10 mouse cellular contexts compared by ENCODE assay signal in the genomic region with DNA sequence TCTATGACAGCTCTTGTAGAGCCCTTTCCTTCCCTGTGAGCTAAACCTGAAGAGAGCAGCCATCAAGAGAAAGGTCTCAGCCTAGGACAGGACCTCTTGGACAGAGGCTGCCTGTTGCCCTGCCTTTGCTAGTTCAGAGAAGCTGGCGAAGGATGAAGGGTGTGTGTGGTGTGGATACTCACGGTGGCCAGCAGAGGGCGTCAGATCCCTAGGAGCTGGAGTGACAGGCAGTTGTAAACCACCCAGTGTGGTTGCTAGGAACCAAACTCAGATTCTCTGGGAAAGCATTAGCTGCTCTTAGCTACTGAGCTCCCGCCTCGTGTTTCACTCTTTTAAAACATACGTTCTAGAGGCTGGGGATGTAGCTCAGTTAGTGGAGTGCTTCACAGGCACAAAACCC.
DNase-seq lines count a peak whose midpoint lies in the region; ATAC-seq and TF ChIP-seq lines count a peak whose summit lies in the region.
"Had no signal": no experiment of that assay in that cellular context is flagged by ENCODE, and none has a peak within 500 bp of the region (broad histone marks: within the 10 kb centered on the region; RNA-seq: fewer than 3 reads in every experiment).

No protein-coding gene starts in this region.

- peak; percentile 4 for DNase-seq in embryo, embryonic 9.5 days (ENCODE audit: extremely low spot score)
- no peak for DNase-seq in embryo, embryonic 11 days
- DNase-seq in midbrain, postnatal 0 days (ENCODE audit: low spot score): no peak
- peak; percentile 22 for DNase-seq in embryonic facial prominence, embryonic 10.5 days (ENCODE audit: low spot score)
- peak; percentile 8 for DNase-seq in thymus, postnatal 0 days (ENCODE audit: low spot score)
- no peak for DNase-seq in heart, postnatal 10 days
- DNase-seq in kidney, adult 18-20 months: no peak
- DNase-seq: gastrocnemius, postnatal 14 days; kidney, adult 11 months had no signal

- H3K4me3 ChIP-seq in midbrain, postnatal 0 days (ENCODE audit: low read depth, low read length): no peak overlapping the region
- H3K4me3 ChIP-seq in midbrain, embryonic 15.5 days: no peak overlapping the region
- H3K4me3 ChIP-seq in embryonic facial prominence, embryonic 10.5 days: no peak overlapping the region

- no peaks in the 10 kb centered on the region for H3K27me3 ChIP-seq in midbrain, postnatal 0 days (ENCODE audit: insufficient read depth, low read length)
- H3K27me3 ChIP-seq in midbrain, embryonic 15.5 days (replicated peaks): no peaks in the 10 kb centered on the region
- no peaks in the 10 kb centered on the region for H3K27me3 ChIP-seq in embryonic facial prominence, embryonic 10.5 days (replicated peaks; ENCODE audit: low read depth, poor library complexity, severe bottlenecking)

- peak; percentile 59 for TF ChIP-seq CTCF in midbrain, postnatal 0 days (IDR thresholded peaks at IDR 0.05)

- no peak overlapping the region for H3K4me2 ChIP-seq in midbrain, postnatal 0 days (ENCODE audit: low read depth, low read length, poor library complexity, severe bottlenecking)
- H3K4me2 ChIP-seq in midbrain, embryonic 15.5 days: no peak overlapping the region

- WGBS in midbrain, postnatal 0 days: 62% methylated on average over 6 of the region's 6 CpGs
- 64% methylated on average over 6 of the region's 6 CpGs for WGBS in midbrain, embryonic 15.5 days
- 61% methylated on average over 6 of the region's 6 CpGs for WGBS in embryonic facial prominence, embryonic 10.5 days

- H3K4me1 ChIP-seq in midbrain, postnatal 0 days (ENCODE audit: insufficient read depth, low read length): no peaks in the 10 kb centered on the region
- no peaks in the 10 kb centered on the region for H3K4me1 ChIP-seq in midbrain, embryonic 15.5 days
- H3K4me1 ChIP-seq in embryonic facial prominence, embryonic 10.5 days: peaks cover 3% of the 10 kb centered on the region; the same call in 1 of the 2 replicates

- H3K36me3 ChIP-seq in midbrain, postnatal 0 days (ENCODE audit: insufficient read depth, low read length): no peaks in the 10 kb centered on the region
- H3K36me3 ChIP-seq in midbrain, embryonic 15.5 days (replicated peaks): no peaks in the 10 kb centered on the region
- no peaks in the 10 kb centered on the region for H3K36me3 ChIP-seq in embryonic facial prominence, embryonic 10.5 days (replicated peaks)

- ATAC-seq in midbrain, postnatal 0 days (ENCODE audit: low FRiP score): no peak
- no peak for ATAC-seq in midbrain, embryonic 15.5 days (replicated peaks)

- no peaks in the 10 kb centered on the region for H3K9me3 ChIP-seq in midbrain, postnatal 0 days (ENCODE audit: low read length)
- no peaks in the 10 kb centered on the region for H3K9me3 ChIP-seq in midbrain, embryonic 15.5 days
- no peaks in the 10 kb centered on the region; the same call in 1 of the 2 replicates for H3K9me3 ChIP-seq in embryonic facial prominence, embryonic 10.5 days

- intact Hi-C loops in heart, postnatal 10 days (cut with DNase I): no loop called here

- no peak overlapping the region for H3K27ac ChIP-seq in midbrain, postnatal 0 days (ENCODE audit: low read depth, low read length)
- no peak overlapping the region for H3K27ac ChIP-seq in midbrain, embryonic 15.5 days
- no peak overlapping the region for H3K27ac ChIP-seq in embryonic facial prominence, embryonic 10.5 days (replicated peaks)

- H3K9ac ChIP-seq in midbrain, postnatal 0 days (replicated peaks; ENCODE audit: low read length, poor library complexity, severe bottlenecking): no peak overlapping the region
- H3K9ac ChIP-seq in midbrain, embryonic 15.5 days: no peak overlapping the region

Comparison
In these comparisons a context has a peak if more than half of its experiments do, and no peak if none do; other contexts are left out.
1. DNase-seq: peak in embryo, embryonic 9.5 days (single experiment), embryonic facial prominence, embryonic 10.5 days (single experiment) and thymus, postnatal 0 days (single experiment); none in embryo, embryonic 11 days (single experiment), midbrain, postnatal 0 days (single experiment), heart, postnatal 10 days (0 of 2) and kidney, adult 18-20 months (single experiment).